Mouse (Mus musculus): ENCODE results near the gene Slc25a19.

GRCm38 (mm10) chr11:115643265-115643664 lies 15.2 kb upstream of the Slc25a19 start:
- TF ChIP-seq CTCF (IDR thresholded peaks at IDR 0.05; ENCODE audit: insufficient read depth, low read length) (no peak), POLR2A (IDR thresholded peaks at IDR 0.05; ENCODE audit: borderline replicate concordance, extremely low read depth, low read depth, low read length) (no peak)
